Mouse (Mus musculus) heart, postnatal 4 days (tissue): ENCODE data around the gene Syngap1. TPM values are rescaled to one million over a fixed set of nuclear protein-coding genes. Genes with fewer than 3 reads are reported as not detected.
A peak's percentile ranks its signal among the peaks of the same experiment; 100 is the strongest.
"Not testable (repeated sequence)": the region's sequence is repeated elsewhere in the genome, so short reads cannot be mapped to it uniquely, and the experiment has no call there.

Experiments used
- DNase-seq: peaks from one replicate; pipeline ENCODE4 v3.0.0; 2021
- total RNA-seq, 2 experiments: library from RNA; stranded (reverse); gene quantifications; 2 replicates each; pipeline ENCODE4 v1.2.3; 2021

Syngap1 gene
- 10 to 100 TPM; 12.6 to 13.4 TPM for total RNA-seq

DNA sequence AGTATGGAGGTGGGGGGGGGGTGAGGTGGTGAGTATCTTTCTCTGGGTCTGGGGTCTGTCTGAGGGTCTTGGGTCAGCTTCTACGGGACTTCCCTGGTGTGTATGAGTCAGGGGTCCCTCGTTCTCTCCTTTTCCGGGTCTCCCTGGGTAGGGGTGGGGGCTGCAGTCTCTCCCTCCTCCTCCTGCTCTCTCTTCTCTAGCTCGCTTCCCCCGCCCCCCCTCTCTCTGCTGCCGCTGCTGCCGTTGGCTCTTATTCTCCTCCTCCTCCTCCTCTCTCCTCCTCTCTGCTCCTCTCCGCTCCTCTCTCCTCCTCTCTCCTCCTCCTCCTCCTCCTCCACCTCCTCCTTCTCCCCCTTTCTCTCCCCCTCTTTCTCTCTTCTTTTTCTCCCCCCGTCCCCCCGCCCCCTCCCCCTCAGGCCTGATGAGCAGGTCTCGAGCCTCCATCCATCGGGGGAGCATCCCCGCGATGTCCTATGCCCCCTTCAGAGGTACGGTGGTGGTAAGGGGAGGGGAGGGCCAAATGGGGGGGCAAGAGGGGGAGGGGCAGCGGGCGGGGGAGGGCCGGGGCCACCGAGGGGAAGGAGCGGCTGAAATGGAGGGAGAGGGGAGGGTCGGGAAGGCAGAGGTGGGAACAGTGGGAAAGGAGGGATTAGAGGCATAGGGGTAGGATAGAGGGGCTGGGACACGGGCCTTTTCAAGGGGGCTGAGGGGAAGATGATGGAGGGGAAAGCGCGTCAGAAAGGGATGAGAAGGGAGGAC is at the start of gene Syngap1:
TSS of gene Syngap1 (plus strand) at position 223 of the 759 bp plus-strand sequence.
- no peak for DNase-seq

GRCm38 (mm10) chr17:26892635-26893375 is 48.2 kb upstream of the Syngap1 start:
- DNase-seq: peak; percentile 52

GRCm38 (mm10) chr17:26893492-26893891 is 47.6 kb upstream of the Syngap1 start:
- DNase-seq: no peak

DNA sequence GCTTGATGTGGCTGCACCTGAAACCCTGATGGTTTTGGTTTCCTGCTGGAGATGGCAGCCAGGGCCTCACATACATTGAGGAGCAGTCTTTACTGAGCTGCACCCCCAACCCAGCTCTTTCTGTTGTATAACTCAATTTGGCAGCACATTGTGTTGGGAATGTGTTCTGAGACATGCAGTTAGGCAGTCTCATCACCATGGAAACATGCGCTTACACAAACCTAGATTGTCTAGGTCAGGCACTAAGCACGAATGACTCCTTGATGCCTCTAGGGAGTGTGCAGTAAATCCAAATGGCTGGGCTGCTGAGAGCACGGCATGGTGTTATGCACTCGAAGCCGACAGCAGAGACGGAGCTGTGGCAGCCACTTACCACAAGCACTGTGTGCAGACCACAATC is 46.7 kb upstream of the Syngap1 start:
- no peak for DNase-seq

DNA sequence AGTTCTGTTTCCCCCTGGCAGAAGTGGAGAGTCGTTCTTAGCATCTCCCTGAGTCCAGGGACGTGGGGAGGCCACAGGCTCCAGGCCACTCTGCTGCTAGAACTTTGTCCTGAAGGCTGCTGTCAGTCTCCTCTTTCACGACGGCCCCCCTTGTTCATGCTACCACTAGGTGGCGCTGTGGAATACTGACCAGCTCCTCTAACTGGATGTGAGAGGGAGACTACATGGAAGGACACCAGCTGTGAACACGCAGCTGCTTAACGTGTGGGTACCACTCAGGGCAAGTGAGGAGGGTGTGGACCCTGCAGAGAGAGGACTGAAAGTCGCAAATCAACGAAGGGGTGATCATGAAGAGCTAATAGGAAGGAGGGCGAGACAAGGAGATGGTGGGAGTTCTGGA is 45.5 kb upstream of the Syngap1 start:
- peak; percentile 87 for DNase-seq

GRCm38 (mm10) chr17:26900916-26901315 is 40.1 kb upstream of the Syngap1 start:
- no peak for DNase-seq

DNA sequence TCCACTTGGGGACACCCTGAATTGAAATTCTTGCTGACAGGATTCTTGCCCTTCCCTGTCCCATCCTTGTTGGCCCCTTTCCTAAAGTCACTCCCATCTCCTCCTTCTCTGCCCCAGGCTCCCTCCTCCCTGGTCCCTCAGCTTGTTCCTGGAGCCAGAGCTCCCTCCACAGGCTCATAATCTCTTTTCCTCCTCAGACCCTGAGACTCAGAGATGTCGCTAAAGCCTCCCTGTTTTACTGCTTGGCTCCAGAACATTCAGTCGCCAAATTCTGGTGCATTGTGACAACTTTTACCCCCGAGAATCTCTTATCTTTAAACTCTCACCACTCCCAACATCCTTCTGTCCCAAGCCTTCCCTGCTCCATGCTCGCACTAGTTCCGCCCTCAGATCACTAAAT is 36.7 kb upstream of the Syngap1 start:
- DNase-seq: no peak

GRCm38 (mm10) chr17:26907506-26907905 is 33.5 kb upstream of the Syngap1 start:
- DNase-seq: not testable (repeated sequence)

DNA sequence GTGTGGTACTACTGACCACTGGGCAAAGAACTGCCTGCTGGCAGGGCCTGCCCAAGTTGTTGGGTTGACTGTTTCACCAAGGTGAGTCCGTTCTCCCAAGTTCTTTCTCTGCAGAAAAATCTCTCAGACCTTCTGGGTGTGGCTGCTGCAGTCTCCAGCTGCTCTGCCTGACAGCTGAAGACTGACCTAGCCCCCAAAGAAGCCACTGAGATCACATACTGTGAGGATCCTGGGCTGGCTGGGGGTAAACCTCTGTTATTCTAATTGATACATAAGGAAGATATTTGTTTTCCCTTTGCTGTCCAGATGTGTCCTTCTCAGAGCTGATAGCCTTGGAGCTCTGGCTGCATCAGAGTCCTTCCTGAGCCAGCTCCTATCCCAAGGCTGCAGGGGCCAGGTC is 25.8 kb upstream of the Syngap1 start:
- peak; percentile 2 for DNase-seq

GRCm38 (mm10) chr17:26916711-26917482 is 24.2 kb upstream of the Syngap1 start, which contains the start of gene Kifc5b:
Gene Kifc5b (plus strand): TSS chr17:26917091.
- DNase-seq: peak; percentile 100

DNA sequence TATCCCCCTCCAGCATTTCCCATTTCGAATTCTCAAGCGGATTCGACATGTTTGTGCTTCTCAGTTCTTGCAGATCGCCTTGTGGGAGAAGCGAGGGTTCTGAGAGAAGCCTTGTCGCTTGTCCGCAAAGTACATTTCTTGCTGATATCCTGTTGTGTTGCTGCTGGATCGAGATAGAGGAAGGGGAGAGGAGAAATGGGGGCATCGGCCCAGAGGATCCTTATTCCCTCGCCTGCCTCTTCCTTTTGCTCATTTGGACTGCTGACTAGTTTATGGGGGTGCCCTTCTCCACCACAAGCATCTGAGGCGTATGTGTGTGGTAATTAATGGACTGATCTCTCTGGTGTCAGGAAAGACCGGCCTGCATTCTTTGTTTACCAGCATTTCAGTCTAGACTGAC is 23.5 kb upstream of the Syngap1 start:
- DNase-seq: not testable (repeated sequence)

DNA sequence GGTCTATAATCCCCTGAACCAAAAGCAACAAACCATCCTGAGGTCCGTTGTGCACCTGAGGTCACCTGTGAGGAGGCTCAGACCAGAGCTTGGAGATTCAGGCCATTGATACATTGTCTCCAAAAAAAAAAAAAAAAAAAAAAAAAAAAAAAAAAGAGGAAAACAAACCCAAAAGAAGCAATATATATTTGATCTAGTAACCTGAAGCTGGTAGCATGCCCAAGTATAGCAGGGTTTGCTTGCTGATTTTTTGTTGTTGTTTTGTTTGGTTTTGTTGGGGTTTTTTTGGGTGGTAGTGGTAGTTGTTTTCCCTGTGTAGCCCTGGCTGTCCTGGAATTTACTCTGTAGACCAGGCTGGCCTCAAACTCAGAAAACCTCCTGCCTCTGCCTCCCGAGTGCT is 22.7 kb upstream of the Syngap1 start:
- no peak for DNase-seq

DNA sequence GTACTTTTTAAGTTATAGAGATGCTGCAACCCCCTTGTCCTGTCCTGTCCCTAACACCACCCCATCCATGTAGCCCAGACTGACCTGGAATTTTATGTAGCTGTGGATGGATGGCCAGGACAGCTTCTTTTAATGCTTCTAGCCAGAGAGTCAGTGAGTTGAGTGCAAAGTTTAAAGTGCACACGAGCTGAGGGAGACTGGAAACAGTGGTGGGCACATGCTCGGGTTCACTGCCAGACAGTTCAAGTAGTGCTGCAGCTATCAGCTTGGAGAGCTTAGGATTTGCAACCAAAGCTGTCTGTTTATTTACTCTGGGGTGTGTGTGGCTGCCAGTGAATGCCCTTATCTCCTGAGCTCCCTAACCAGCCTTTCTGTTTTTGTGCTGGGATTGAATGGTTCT is 21.5 kb upstream of the Syngap1 start:
- peak; percentile 2 for DNase-seq

DNA sequence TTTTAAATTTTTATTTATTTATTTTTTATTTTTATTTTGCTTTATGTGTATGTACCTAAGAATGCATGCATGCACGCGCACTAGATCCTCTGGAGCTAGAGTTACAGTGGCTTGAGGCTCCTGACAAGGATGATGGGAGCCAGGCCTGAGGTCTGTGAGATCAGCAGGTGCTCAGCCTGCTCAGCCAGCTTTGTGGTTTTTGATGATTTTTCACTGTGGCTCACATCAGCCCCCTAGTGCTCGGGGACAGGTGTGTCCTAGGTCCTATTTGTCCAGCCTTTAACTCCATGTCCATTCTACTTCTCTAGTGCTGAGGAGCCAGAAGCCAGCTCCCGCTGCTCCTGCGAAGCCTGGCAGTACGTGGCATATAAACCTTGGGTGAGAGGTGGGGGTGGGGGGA is 18.7 kb upstream of the Syngap1 start:
- DNase-seq: not testable (repeated sequence)

DNA sequence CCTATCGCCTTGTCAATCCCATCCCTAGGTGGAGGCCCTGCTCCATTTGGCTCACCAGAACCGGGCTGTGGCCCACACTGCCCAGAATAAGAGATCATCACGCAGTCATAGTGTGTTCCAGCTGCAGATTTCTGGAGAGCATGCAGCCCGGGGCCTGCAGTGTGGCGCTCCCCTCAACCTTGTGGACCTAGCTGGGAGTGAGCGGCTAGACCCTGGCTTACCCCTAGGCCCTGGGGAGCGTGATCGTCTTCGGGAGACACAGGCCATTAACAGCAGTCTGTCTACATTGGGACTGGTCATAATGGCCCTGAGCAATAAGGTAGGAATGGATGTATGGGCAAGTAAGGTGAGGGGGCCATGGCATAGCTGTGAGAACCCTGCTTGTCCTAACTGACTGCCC is 15.6 kb upstream of the Syngap1 start:
- not testable (repeated sequence) for DNase-seq

- peak; percentile 63 for DNase-seq
Observed at GRCm38 (mm10) chr17:26931795-26932194, 9.3 kb upstream of the Syngap1 start.

GRCm38 (mm10) chr17:26932839-26933398 is 8.1 kb upstream of the Syngap1 start, which contains the start of gene Phf1:
Gene Phf1 (plus strand): TSS chr17:26933052.
- peak; percentile 98 for DNase-seq

GRCm38 (mm10) chr17:26933419-26933818 is 7.6 kb upstream of the Syngap1 start:
- DNase-seq: no peak

- no peak for DNase-seq
Observed at GRCm38 (mm10) chr17:26933885-26934827, 6.9 kb upstream of the Syngap1 start.

DNA sequence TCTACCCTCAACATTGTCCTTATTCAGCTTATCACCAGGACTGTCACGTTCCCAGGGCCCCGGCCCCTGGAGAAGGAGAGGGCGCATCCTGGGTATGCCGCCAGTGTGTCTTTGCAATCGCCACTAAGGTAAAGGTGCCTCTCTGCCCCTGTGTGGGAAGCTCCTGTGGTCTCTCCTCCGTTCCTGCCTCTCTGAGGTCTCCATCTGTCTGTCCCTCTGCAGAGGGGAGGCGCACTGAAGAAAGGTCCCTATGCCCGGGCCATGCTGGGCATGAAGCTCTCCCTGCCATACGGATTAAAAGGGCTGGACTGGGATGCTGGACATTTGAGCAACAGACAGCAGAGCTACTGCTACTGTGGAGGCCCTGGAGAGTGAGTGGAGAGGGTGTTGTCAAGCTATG is 6.0 kb upstream of the Syngap1 start:
- no peak for DNase-seq

DNA sequence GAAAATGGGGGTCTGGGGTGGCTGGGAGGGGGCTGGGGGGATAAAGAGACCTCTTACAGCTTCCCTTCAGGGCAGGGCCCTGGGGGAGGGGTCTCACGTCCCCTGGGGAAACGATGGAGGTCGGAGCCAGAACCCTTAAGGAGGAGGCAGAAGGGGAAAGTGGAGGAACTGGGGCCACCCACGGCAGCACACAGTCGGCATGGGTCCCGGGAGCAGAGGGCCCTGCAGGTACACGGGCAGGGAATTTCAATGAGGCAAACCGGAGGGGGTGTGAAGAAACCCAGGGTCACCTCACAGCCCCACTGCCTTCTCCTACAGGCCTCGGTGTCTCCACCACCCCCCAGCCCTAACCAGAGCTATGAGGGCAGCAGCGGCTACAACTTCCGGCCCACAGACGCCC is 4.6 kb upstream of the Syngap1 start:
- DNase-seq: no peak
